24 mouse cellular contexts compared by ENCODE assay signal in the genomic region with DNA sequence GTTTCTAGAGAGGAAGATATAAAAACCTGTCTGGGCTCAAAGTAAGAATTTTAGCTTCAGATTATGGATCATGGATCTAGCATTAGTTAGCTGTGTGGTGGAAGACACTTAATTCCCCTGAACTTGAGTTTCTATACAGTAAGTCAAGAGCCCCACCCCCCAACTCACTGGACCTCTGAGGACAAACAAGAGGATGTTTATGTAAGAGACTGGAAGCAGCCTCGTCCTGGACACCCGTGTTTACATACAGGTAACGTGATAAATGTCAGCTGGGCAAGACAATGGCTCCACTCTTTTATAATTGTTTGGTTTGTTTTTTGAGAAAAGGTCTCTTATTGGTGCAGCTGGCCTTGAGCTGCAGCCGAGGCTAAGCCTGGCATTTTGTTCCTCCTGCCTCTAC.
"Had no signal": no experiment of that assay in that cellular context is flagged by ENCODE, and none has a peak within 500 bp of the region (broad histone marks: within the 10 kb centered on the region; RNA-seq: fewer than 3 reads in every experiment).

No protein-coding gene starts in this region.

- DNase-seq: gastrocnemius, adult 2 months; gastrocnemius, postnatal 10 days; gastrocnemius, postnatal 36 days; heart, adult 11 months; heart, adult 2 months; heart, postnatal 14 days; heart, postnatal 36 days; kidney, adult 11 months; kidney, adult 8-10 months; kidney, postnatal 10 days; kidney, postnatal 25 days; kidney, postnatal 4 days had no signal

- H3K36me3 ChIP-seq: heart, embryonic 15.5 days had no signal

- H3K27me3 ChIP-seq: heart, embryonic 13.5 days; heart, embryonic 15.5 days; hindbrain, embryonic 13.5 days; hindbrain, embryonic 15.5 days; limb, embryonic 12.5 days had no signal

- H3K27ac ChIP-seq: gastrocnemius, adult 2 months; heart, adult 2 months; heart, embryonic 13.5 days; heart, embryonic 15.5 days; hindbrain, embryonic 13.5 days; hindbrain, embryonic 15.5 days; hindbrain, postnatal 0 days; layer of hippocampus, adult 2 months; left cerebral cortex, adult 2 months; limb, embryonic 10.5 days; limb, embryonic 12.5 days had no signal

- ATAC-seq: forebrain, embryonic 16.5 days; hindbrain, postnatal 0 days; intestine, embryonic 16.5 days had no signal

- H3K9ac ChIP-seq: heart, embryonic 13.5 days; heart, embryonic 15.5 days; hindbrain, embryonic 13.5 days; hindbrain, embryonic 15.5 days; limb, embryonic 12.5 days had no signal

- H3K4me1 ChIP-seq: heart, embryonic 13.5 days; hindbrain, embryonic 13.5 days; hindbrain, embryonic 15.5 days; limb, embryonic 10.5 days; limb, embryonic 12.5 days had no signal

- H3K9me3 ChIP-seq: heart, embryonic 15.5 days; hindbrain, embryonic 13.5 days; hindbrain, embryonic 15.5 days; limb, embryonic 10.5 days; limb, embryonic 12.5 days had no signal

- H3K4me2 ChIP-seq: heart, embryonic 11.5 days; heart, embryonic 13.5 days; heart, embryonic 15.5 days; hindbrain, embryonic 13.5 days; hindbrain, embryonic 15.5 days; limb, embryonic 12.5 days had no signal

- H3K4me3 ChIP-seq: gastrocnemius, adult 2 months; heart, adult 2 months; heart, embryonic 13.5 days; heart, embryonic 15.5 days; hindbrain, embryonic 13.5 days; hindbrain, embryonic 15.5 days; layer of hippocampus, adult 2 months; left cerebral cortex, adult 2 months; limb, embryonic 10.5 days; limb, embryonic 12.5 days had no signal
